Mouse (Mus musculus) cortical plate, adult 2 months (tissue): ENCODE results near the gene H13. TPM values are rescaled to one million over a fixed set of nuclear protein-coding genes. Genes with fewer than 3 reads are reported as not detected.

ENCODE experiments used
- H3K27ac ChIP-seq: fragments of 200-500 bp; 2 replicates; pipeline ENCODE4 v1.5.1; 2012; ENCODE audit warnings: low read length, control low read depth, inconsistent platforms; ENCODE audit not compliant: insufficient read depth
- H3K4me1 ChIP-seq: fragments of 200-500 bp; 2 replicates; pipeline ENCODE4 v1.6.1; 2011; ENCODE audit warnings: low read length; ENCODE audit not compliant: control insufficient read depth, insufficient read depth
- H3K4me3 ChIP-seq: fragments of 200-500 bp; 2 replicates; pipeline ENCODE4 v1.5.1; 2011; ENCODE audit warnings: mild to moderate bottlenecking, low read length, control low read depth; ENCODE audit not compliant: insufficient read depth
- CTCF ChIP-seq: fragments of 200-500 bp; IDR thresholded peaks from 2 replicates; pipeline ENCODE4 v1.5.1; 2011; ENCODE audit warnings: mild to moderate bottlenecking, control low read depth, low read length; ENCODE audit not compliant: insufficient read depth; ENCODE audit errors: extremely low read depth
- POLR2A ChIP-seq: fragments of 200-500 bp; IDR thresholded peaks from 2 replicates; pipeline ENCODE4 v1.6.1; 2011; ENCODE audit warnings: mild to moderate bottlenecking, low read length, control low read depth; ENCODE audit not compliant: insufficient read depth; ENCODE audit errors: extremely low read depth
- polyA plus RNA-seq: library from polyadenylated mRNA; depleted of rRNA; stranded (reverse); fragments of >200 nt; gene quantifications from 2 replicates; pipeline ENCODE4 v1.2.3, GENCODE M21; 2012

Gene H13
- polyA plus RNA-seq, 1 experiment: 68.4 TPM

DNA sequence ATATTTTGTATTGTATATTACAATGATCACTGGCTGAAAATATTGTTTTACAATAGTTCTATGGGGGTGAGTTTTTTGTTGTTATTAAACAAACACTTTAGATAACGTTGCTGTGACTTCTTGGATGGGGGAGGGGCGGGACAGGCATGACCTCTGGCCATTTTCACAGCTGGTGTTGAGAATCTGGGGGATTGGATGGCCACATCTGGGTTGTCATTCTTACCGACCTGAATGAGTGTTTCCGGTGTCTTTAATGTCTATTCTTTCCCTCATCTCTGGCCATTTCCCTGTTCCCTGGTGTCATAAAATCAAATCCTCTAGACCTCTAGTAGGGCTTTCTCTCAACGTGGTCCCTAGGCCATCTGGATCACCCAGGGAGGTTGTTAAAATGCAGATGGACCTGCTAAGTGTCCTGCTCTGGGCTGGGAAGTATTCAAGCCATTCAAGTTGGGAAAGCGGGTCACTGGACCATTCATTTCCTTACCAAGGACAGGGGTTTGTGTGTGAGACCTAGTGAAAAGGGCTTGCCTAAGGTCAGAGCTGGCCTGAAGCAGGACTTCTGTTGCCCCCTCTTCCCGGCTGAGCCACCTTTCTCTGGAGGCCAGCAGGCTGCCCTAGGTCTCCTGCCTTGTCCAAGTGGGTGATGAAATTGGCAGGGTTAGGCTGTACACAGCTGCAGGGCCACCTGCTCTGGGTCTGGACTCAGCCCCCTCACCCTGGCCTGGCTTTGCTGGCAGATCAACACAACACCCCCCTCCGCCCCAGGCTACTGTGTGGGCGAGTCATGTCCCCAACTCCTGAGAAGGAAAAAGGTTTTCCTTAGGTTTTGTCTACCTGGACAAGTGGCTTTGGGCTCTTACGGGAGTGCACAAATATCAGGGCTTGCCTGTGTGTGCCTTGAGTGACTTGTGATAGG is 68.3 kb downstream of the H13 start:
- peaks cover 3% of the 10 kb centered on the region for H3K4me1 ChIP-seq
- H3K27ac ChIP-seq: peak overlapping the region; percentile 87
- peak overlapping the region; percentile 63 for H3K4me3 ChIP-seq
- TF ChIP-seq POLR2A: no peak
- no peak for TF ChIP-seq CTCF

- peak overlapping the region; percentile 63 for H3K4me3 ChIP-seq
- TF ChIP-seq POLR2A: no peak
- no peak for TF ChIP-seq CTCF
- peaks cover 3% of the 10 kb centered on the region for H3K4me1 ChIP-seq
- peak overlapping the region; percentile 87 for H3K27ac ChIP-seq
Observed at GRCm38 (mm10) chr2:152738341-152738740, 69.1 kb downstream of the H13 start.

DNA sequence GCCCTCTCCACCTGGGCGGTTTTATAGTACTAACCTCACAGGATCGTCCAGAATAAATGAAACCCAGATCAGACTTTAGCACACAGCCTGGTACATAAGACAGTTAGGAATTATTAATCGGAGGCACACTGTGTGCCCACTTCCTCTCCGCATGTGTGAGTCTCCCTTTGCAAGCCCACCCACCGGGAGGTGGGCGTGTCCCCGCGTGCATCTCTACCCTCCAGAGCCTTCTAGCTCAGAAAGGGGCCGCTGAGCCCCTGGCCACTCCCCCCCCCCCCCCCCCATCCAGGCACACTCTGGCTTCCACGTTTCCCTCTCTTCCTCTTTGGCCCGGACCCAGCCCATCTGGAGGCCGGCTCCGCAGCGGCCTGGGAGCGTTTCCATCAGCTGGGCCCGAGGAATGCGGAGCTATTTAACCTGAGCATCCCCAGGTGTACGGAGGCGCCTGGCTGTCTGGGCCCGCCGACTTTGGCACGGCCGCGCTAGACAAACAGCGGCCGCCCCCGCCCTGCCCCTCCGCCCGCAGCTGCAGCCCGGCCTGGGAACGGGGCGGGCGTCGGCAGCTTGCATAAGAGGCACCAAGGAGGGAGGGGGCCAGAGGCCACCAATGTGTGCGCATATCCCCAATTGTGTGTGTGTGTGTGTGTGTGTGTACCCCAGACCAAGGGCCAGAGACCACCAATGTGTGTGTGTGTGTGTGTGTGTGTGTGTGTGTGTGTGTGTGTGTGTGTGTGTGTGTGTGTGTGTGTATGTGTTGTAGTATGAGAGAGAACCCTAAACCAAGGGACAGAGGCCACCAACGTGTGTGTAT is 70.0 kb downstream of the H13 start:
- no peak for TF ChIP-seq POLR2A
- Histone ChIP-seq H3K4me3 (peak overlapping the region; percentile 6; the same call in 1 of the 2 replicates), H3K4me1 (peaks cover 3% of the 10 kb centered on the region), H3K27ac (peak overlapping the region; percentile 72)

GRCm38 (mm10) chr2:152739842-152740260 is 70.6 kb downstream of the H13 start:
- Histone ChIP-seq H3K4me3 (no peak overlapping the region), H3K4me1 (peaks cover 1% of the 10 kb centered on the region), H3K27ac (peak overlapping the region; percentile 72)
- no peak for TF ChIP-seq POLR2A
- TF ChIP-seq CTCF: no peak

- Histone ChIP-seq H3K4me3 (no peak overlapping the region), H3K4me1 (peaks cover 1% of the 10 kb centered on the region), H3K27ac (no peak overlapping the region)
- TF ChIP-seq POLR2A (no peak), CTCF (no peak)
Observed at GRCm38 (mm10) chr2:152740490-152740889, 71.2 kb downstream of the H13 start.

GRCm38 (mm10) chr2:152741153-152742041 is 72.1 kb downstream of the H13 start:
- Histone ChIP-seq H3K27ac (peak overlapping the region; percentile 58; the same call in 1 of the 2 replicates), H3K4me1 (peaks cover 1% of the 10 kb centered on the region), H3K4me3 (no peak overlapping the region)
- TF ChIP-seq CTCF: no peak
- no peak for TF ChIP-seq POLR2A

DNA sequence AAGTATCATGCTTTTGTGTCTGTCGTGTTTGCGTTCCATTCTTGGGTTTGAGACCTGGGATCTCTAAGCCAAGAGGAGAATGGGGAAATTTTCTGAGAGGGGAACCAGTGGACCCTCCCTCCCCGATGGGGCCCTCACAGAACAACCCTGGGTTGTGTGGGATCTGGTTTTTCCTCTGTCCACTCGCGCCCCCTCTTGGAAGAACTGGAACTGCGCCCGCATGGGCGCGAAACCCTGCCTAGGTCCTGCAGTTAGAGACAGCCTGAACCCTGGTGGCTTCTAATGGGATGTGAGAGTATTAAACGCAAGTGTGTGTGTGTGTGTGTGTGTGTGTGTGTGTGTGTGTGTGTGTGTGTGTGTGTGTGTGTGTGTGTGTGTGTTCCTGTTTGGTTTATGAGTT is 73.2 kb downstream of the H13 start:
- Histone ChIP-seq H3K4me3 (no peak overlapping the region), H3K27ac (0 out of 2 replicates have a peak overlapping the region, but pooled peaks have one; percentile 36), H3K4me1 (no peaks in the 10 kb centered on the region; the same call in 1 of the 2 replicates)
- TF ChIP-seq POLR2A: no peak
- peak; percentile 33; the same call in 1 of the 2 replicates for TF ChIP-seq CTCF

DNA sequence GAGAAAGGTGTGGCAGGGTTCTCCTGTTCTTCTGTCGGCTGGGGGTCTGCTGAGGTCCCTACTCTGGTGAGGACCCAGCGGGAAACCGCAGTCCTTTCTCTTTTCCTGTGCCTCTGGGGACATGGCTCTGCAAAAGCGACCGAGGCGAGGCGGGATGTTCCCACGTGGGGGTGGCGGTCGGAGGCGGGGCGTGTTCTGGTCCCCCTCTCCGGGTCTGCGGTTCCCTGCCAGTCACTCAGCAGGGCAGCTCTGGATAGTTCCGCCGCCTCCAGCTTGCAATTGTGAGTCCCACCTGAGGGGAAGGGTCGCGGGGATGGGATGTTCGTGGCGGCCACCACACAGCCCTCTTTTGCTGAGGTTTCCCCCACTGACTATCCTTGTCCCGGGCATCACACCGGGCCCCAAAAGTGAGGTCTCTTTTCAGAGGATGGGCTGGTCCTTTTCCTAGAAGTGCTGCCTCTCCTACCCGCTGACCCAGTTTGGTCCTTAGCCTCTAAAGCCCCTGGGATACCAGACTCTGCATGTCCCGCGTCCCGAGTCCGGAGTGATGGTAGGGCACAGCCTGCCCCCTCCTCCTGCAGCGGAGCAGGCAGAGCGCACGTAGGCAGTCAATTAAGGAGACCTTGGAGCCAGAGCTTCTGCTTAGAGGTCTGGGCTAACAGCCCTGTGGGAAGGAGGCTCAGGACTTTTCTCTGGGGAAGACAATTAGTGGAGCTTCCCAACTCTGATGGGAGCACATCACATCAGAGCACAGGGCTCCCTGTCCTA is 84.9 kb downstream of the H13 start, which contains the start of gene Cox4i2:
Gene Cox4i2, plus strand, starts transcription at position 230 of the 768 bp plus-strand sequence.
- TF ChIP-seq CTCF (no peak), POLR2A (no peak)
- Histone ChIP-seq H3K27ac (no peak within 1 kb of the TSS), H3K4me3 (no peak within 1 kb of the TSS), H3K4me1 (no peaks in the 10 kb centered on the region)
